Mouse (Mus musculus) liver, embryonic 11.5 days (tissue): ENCODE data around the gene Sgip1. TPM values are rescaled to one million over a fixed set of nuclear protein-coding genes. Genes with fewer than 3 reads are reported as not detected.
A peak's percentile ranks its signal among the peaks of the same experiment; 100 is the strongest.

Experiments
- ATAC-seq: fragments of 200-750 bp; cut with Nextera tagmentation; replicated peaks from 2 replicates; pipeline ENCODE4 v1.8.0; 2017; ENCODE audit warnings: moderate number of reproducible peaks, mild to moderate bottlenecking, moderate TSS enrichment, moderate library complexity; ENCODE audit not compliant: low FRiP score
- DNase-seq: peaks from one replicate; pipeline ENCODE4 v3.0.0-alpha.2; 2017; ENCODE audit warnings: low spot score
- H3K27ac ChIP-seq: fragments of 300-500 bp; sonication (generic); 2 replicates; pipeline ENCODE4 v1.5.1; 2014; ENCODE audit warnings: mild to moderate bottlenecking, low read depth, low read length, control low read depth
- H3K27me3 ChIP-seq: fragments of 300-500 bp; sonication (generic); replicated peaks from 2 replicates; pipeline ENCODE4 v1.6.1; 2014; ENCODE audit warnings: low read length, mixed read lengths; ENCODE audit not compliant: control insufficient read depth, insufficient read depth
- H3K36me3 ChIP-seq: fragments of 300-500 bp; sonication (generic); 2 replicates; pipeline ENCODE4 v1.6.1; 2014; ENCODE audit warnings: mild to moderate bottlenecking, low read length, moderate library complexity, mixed read lengths; ENCODE audit not compliant: control insufficient read depth, insufficient read depth
- H3K4me1 ChIP-seq: fragments of 300-500 bp; sonication (generic); replicated peaks from 2 replicates; pipeline ENCODE4 v1.6.1; 2014; ENCODE audit warnings: low read length, mixed read lengths; ENCODE audit not compliant: control insufficient read depth, insufficient read depth
- H3K4me2 ChIP-seq: fragments of 300-500 bp; sonication (generic); 2 replicates; pipeline ENCODE4 v1.6.1; 2014; ENCODE audit warnings: mild to moderate bottlenecking, control low read depth, moderate library complexity
- H3K4me3 ChIP-seq: fragments of 300-500 bp; sonication (generic); 2 replicates; pipeline ENCODE4 v1.5.1; 2014; ENCODE audit warnings: low read depth, low read length, control low read depth
- H3K9ac ChIP-seq: fragments of 300-500 bp; sonication (generic); 2 replicates; pipeline ENCODE4 v1.6.1; 2014; ENCODE audit warnings: low read depth, low read length, control low read depth
- H3K9me3 ChIP-seq: fragments of 300-500 bp; sonication (generic); 2 replicates; pipeline ENCODE4 v1.6.1; 2016; ENCODE audit warnings: low read length, inconsistent platforms, mixed read lengths; ENCODE audit not compliant: control insufficient read depth
- WGBS: fragments of 180-500 bp; shearing (Covaris S2); extraction: QIAGEN DNeasy Blood & Tissue Kit; methylation state at CpG from one replicate; pipeline ENCODE4 v1.1.7; 2014; 5-methylcytosine and 5-hydroxymethylcytosine counted together
- polyA plus RNA-seq: library from polyadenylated mRNA; unstranded; fragments of >200 nt; fragmentation: Nextera tagmentation; extraction: Ambion mirVana; gene quantifications from 2 replicates; pipeline ENCODE4 v1.2.1, GENCODE M21; 2014

The Sgip1 gene
- polyA plus RNA-seq, 1 experiment from 2014 or later: 1.9 TPM

DNA sequence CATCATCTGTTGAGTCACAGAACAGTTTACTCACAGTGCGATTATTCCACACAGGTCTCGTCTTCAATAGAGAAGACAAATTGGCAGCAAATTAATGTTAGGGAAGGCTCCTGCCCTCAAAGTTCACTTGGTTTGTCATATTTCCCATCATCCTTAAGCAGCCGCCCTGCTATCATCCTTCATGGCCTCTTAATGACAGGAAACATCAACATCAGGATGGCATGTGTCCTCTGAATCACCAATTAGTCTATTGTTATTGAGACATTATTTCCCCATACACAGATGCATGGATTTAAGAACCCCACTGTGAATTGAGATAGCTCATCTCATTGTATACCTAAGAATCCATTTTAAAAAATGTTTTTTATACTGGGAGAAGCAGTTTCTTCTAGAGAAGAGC lies 10.1 kb upstream of the Sgip1 start:
- ATAC-seq (no peak), DNase-seq (no peak)
- Histone ChIP-seq H3K4me2 (no peak overlapping the region), H3K9ac (no peak overlapping the region), H3K4me1 (no peaks in the 10 kb centered on the region), H3K27me3 (no peaks in the 10 kb centered on the region), H3K27ac (no peak overlapping the region), H3K4me3 (no peak overlapping the region), H3K36me3 (no peaks in the 10 kb centered on the region), H3K9me3 (no peaks in the 10 kb centered on the region)
- WGBS: 75% methylated on average over 3 of the region's 3 CpGs

DNA sequence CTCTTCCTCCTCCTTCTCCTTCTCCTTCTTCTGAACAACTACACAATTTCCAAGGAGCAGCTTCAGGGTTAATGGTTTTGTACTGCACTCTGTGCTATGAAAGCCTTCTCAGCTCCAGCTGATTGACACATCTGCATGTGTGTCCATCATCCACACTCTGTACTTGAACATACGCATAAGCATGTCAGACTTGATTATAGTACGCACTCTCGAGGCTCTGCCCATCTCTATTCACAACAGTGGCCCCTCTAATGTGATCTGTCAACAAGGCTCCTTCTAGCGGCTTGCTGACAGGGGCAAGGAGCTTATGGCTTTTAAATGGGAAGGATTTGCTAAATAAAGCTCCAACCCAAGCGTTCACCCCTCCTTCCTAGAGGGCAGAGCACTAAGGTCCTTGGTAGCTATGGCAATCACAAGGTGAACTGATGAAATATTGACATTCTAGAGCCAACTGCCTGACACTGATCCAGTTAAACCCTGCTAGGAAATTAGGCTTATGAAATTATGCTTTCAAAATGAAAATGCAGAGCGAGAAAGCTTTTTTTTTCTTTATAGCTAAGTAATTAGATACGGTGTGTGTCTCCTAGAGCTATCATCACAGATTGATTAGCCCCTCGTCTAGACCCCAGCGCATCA lies 7.0 kb upstream of the Sgip1 start:
- DNase-seq: no peak
- Histone ChIP-seq H3K4me1 (no peaks in the 10 kb centered on the region), H3K36me3 (no peaks in the 10 kb centered on the region), H3K27me3 (no peaks in the 10 kb centered on the region), H3K4me2 (no peak overlapping the region), H3K27ac (no peak overlapping the region), H3K4me3 (no peak overlapping the region), H3K9ac (no peak overlapping the region), H3K9me3 (no peaks in the 10 kb centered on the region)
- no peak for ATAC-seq
- WGBS: 74% methylated on average over 9 of the region's 9 CpGs

DNA sequence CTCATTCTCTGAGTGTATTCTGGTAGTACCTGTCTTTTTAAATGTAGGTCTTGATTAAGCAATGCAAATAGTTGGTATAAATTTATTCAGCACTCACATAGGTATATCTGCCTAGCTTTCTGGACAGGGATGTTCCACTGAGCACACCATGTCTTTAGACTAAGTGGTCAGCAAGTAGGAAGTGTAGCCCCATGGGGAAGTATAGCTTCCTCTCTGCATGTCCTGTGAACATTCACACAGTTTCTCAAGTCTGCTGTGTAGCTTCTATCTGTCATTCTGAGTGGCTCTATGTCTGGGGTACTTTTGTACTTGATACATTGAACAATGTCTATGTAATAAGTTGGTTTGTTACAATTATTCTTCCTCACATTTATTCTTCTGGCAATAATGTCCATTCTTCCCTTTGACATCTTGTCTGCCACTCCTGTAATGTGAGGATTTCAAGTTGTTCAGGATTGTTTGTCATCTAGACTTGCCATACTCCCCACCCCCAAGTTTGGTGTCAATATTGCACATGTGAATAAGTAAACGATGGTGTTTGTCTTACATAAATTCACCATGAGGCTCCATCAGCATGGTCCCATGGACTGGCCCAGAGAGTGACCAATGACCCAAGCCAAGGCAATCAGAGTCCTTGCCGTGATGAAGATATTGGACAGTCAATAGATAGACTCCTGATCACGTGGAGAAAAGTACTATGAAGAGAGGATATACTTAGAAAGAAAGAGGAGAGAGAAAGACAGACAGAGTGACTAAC lies 12.4 kb downstream of the Sgip1 start:
- no peaks in the 10 kb centered on the region for H3K9me3 ChIP-seq
- ATAC-seq (no peak), DNase-seq (no peak)
- no peak overlapping the region for H3K4me2 ChIP-seq
- no peaks in the 10 kb centered on the region for H3K27me3 ChIP-seq
- WGBS: 62% methylated on average over 3 of the region's 3 CpGs
- no peak overlapping the region for H3K9ac ChIP-seq
- no peak overlapping the region for H3K4me3 ChIP-seq
- H3K27ac ChIP-seq: no peak overlapping the region
- H3K36me3 ChIP-seq: no peaks in the 10 kb centered on the region
- H3K4me1 ChIP-seq: peaks cover 3% of the 10 kb centered on the region; the same call in 1 of the 2 replicates

DNA sequence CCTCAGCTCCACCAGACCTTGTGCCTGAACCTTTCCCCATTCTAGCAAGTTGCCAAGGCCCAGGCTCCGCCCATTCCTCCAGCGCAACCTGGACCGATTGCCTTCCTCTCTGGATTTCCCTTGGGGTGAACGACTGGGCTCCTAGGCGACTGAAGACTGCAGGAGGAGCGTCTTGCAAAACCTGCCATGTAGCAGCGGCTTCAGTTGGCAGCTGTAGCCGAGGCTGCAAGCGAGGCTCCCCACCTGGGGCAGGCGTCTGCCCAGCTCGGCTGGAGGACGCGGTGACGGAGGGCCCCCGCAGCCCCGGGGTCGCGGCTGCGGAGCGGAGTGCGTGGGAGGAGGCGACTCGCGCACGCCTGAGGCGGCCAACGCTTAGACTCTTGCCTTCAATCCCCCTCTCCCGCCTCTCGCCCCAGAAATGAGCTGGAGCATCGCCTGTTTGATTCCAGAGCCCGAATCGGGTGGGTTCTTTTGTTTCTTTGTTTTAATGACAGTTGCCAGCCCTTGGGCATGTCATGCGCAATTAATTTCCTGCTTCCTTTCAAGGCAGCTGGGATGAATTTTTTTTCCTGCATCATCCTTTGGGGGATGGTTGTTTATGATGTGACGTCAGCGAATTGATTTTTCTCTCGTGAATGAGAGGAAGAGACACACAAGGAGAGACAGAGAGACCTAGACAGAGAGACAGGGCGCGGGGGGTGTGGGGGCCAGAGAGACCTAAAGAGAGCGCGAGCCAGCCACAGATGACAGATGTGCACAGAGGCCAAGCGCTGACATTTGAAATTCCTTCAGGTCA lies 18.2 kb downstream of the Sgip1 start:
- peaks cover 6% of the 10 kb centered on the region; the same call in 1 of the 2 replicates for H3K4me1 ChIP-seq
- peak overlapping the region; percentile 90 for H3K4me2 ChIP-seq
- peak overlapping the region; percentile 37; the same call in 1 of the 2 replicates for H3K9ac ChIP-seq
- peaks cover 14% of the 10 kb centered on the region; the same call in 1 of the 2 replicates for H3K27me3 ChIP-seq
- H3K4me3 ChIP-seq: peak overlapping the region; percentile 54
- no peaks in the 10 kb centered on the region for H3K9me3 ChIP-seq
- H3K27ac ChIP-seq: no peak overlapping the region
- 1% methylated on average over 41 of the region's 41 CpGs for WGBS
- H3K36me3 ChIP-seq: no peaks in the 10 kb centered on the region
- ATAC-seq (peak; percentile 34; the same call in 1 of the 2 replicates), DNase-seq (no peak)

DNA sequence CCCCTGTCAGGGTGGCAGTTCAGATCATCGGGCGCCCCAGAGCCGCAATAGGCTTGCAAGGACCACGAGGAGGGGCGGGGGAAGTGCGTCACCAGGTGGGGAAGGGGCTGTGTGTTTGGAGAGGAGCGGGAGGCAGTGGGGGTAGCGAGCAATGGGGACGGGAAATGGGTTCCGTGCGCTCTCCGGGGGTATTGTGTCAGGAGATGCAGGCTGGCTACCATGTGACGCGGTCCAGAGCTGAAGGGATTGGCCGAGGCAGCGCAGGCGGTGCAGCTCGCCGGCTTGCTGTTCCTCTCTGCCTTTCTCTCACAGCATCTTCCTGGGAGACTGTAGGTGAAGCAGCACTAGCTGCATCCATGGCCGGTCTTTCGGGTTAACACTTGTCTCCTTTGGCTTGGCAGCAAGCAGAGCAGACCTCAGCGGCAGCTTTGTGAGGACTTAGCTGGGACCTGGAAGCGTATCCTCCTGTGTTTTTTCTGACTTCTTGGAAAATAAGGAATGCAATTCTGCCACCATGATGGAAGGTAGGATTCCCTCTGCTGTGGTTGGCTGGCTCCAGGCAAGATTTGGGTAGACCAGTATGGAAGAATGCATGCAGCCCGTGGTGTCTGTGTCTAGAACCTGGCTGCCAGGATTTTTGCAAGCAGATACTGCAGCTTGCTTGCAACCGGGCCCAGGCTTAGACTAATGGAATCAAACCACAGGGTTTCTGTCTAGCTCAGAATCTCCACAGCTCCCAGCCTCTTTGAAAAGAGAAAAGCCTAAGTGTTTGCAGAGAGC lies 19.1 kb downstream of the Sgip1 start:
- Histone ChIP-seq H3K4me1 (peaks cover 6% of the 10 kb centered on the region; the same call in 1 of the 2 replicates), H3K4me2 (peak overlapping the region; percentile 90), H3K27me3 (peaks cover 14% of the 10 kb centered on the region; the same call in 1 of the 2 replicates), H3K9ac (no peak overlapping the region), H3K27ac (no peak overlapping the region), H3K36me3 (no peaks in the 10 kb centered on the region), H3K9me3 (no peaks in the 10 kb centered on the region), H3K4me3 (peak overlapping the region; percentile 54)
- 3% methylated on average over 24 of the region's 25 CpGs for WGBS
- peak; percentile 57 for DNase-seq
- peak; percentile 62 for ATAC-seq

DNA sequence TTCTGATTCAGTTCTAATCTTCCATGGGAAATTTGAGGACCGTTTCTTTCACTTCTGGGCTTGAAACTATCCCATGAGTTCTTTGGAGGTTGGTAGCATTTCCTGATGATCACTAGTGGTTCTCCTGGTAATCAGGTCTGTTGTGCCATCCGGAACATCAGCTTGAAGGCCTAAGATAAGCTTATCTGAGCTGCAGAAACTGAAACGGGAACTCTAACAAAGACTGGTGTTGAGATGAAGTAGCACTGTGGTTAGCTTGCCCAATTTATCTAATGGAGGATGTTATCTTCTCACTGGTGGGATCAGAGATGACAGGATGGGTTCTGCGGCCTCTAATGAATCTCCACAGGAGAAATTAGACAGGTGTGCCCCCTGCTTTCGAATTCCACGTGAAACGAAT lies 21.0 kb downstream of the Sgip1 start:
- WGBS: 31% methylated on average over 7 of the region's 7 CpGs
- Histone ChIP-seq H3K4me3 (no peak overlapping the region), H3K4me2 (no peak overlapping the region), H3K4me1 (peaks cover 6% of the 10 kb centered on the region; the same call in 1 of the 2 replicates), H3K9me3 (no peaks in the 10 kb centered on the region), H3K27me3 (peaks cover 14% of the 10 kb centered on the region; the same call in 1 of the 2 replicates), H3K36me3 (no peaks in the 10 kb centered on the region), H3K27ac (no peak overlapping the region), H3K9ac (no peak overlapping the region)
- ATAC-seq: no peak
- no peak for DNase-seq

DNA sequence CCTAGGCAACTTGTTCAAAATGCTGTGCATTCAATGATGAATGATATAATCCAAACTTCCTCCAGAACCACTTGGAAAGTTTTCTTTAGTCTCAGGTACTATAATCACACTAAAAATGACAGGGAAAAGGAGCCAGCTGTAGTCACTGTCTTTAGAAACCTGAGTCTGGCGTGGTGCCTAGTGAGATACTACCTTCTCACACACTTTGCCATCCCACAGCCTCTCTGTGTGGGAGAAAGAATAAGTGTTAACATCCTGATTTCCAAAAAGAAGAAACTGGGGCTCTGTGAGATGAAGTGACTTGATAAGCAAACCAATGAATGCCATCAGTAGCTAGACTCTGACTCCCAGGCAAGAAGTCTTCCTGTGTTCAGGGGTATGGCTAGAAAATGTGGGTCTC lies 28.0 kb downstream of the Sgip1 start:
- Histone ChIP-seq H3K4me3 (no peak overlapping the region), H3K36me3 (no peaks in the 10 kb centered on the region), H3K9me3 (no peaks in the 10 kb centered on the region), H3K4me2 (no peak overlapping the region), H3K4me1 (no peaks in the 10 kb centered on the region), H3K9ac (no peak overlapping the region), H3K27ac (no peak overlapping the region), H3K27me3 (no peaks in the 10 kb centered on the region)
- DNase-seq (no peak), ATAC-seq (no peak)
- WGBS: 63% methylated on average over 1 of the region's 1 CpGs

DNA sequence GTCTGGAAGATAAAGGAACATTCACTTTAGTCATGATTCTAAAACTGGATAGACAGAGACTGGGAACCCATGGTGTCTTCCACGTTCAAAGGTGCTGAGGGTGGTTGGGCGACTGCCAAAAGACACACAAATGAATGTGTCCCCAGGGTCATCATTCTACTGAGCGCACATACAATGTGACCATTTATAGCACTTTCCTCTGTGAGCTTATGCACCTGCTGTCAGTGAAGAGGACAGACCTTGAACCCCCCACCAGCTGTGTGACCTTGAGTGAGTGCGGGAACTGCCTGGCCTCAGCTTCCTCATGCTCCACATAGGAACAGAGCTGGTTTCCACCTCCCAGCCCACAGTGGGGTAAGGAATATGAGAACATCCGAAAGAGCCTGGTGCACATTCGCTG lies 28.8 kb downstream of the Sgip1 start:
- Histone ChIP-seq H3K4me3 (no peak overlapping the region), H3K36me3 (no peaks in the 10 kb centered on the region), H3K27me3 (no peaks in the 10 kb centered on the region), H3K4me1 (no peaks in the 10 kb centered on the region), H3K9me3 (no peaks in the 10 kb centered on the region), H3K9ac (no peak overlapping the region), H3K27ac (no peak overlapping the region), H3K4me2 (no peak overlapping the region)
- ATAC-seq (no peak), DNase-seq (no peak)
- 80% methylated on average over 6 of the region's 6 CpGs for WGBS
